ENCODE assay signal across 9 mouse cellular contexts in genomic region chr5:150485198-150485597, GRCm38 (mm10). TPM values are rescaled to one million over a fixed set of nuclear protein-coding genes. Genes with fewer than 3 reads are reported as not detected.
A peak's percentile ranks its signal among the peaks of the same experiment; 100 is the strongest.
DNase-seq lines count a peak whose midpoint lies in the region; ATAC-seq lines count a peak whose summit lies in the region.
"Had no signal": no experiment of that assay in that cellular context is flagged by ENCODE, and none has a peak within 500 bp of the region (broad histone marks: within the 10 kb centered on the region; RNA-seq: fewer than 3 reads in every experiment).

No protein-coding gene starts in this region.

- DNase-seq in cerebellum, postnatal 10 days = peak; percentile 16 to 28
- DNase-seq in cerebellum, adult 8-10 months = no peak
- DNase-seq in urinary bladder, postnatal 14 days (ENCODE audit: low spot score) = peak; percentile 60
- DNase-seq in urinary bladder, postnatal 10 days (ENCODE audit: low spot score) = no peak
- DNase-seq in hindlimb bud, embryonic 11.5 days (ENCODE audit: extremely low spot score, low read depth, low spot score) = peak; percentile 30
- DNase-seq in mesoderm, embryonic 11.5 days (ENCODE audit: low read depth, low spot score) = peak; percentile 45
- no peak for DNase-seq in yolk sac, embryonic 10.5 days (ENCODE audit: low spot score)

- no peak for ATAC-seq in monocyte, adult 5-6 weeks (replicated peaks; ENCODE audit: insufficient number of reproducible peaks, low FRiP score, low TSS enrichment, poor library complexity, severe bottlenecking)

RNA-seq across cellular contexts. Expression of gene Zar1l, which starts 32.8 kb away (rescaled TPM):
- not detected in 3 replicates for total RNA-seq in monocyte, adult 5-6 weeks (2017)
- total RNA-seq: neutrophil, adult 5-6 weeks had no signal

RNA-seq across cellular contexts. Expression of gene Brca2, which starts 37.2 kb away (rescaled TPM):
- 3.2 to 4.2 TPM (median 3.7 TPM) in 3 replicates for total RNA-seq in monocyte, adult 5-6 weeks (2017)

Comparison
In these comparisons a context has a peak if more than half of its experiments do, and no peak if none do; other contexts are left out.
1. DNase-seq: peak in cerebellum, postnatal 10 days (2 of 2), urinary bladder, postnatal 14 days (single experiment), hindlimb bud, embryonic 11.5 days (single experiment) and mesoderm, embryonic 11.5 days (single experiment); none in cerebellum, adult 8-10 months (single experiment), urinary bladder, postnatal 10 days (single experiment) and yolk sac, embryonic 10.5 days (single experiment).